Mouse (Mus musculus): ENCODE measurements around the gene Lce1a2. TPM values are rescaled to one million over a fixed set of nuclear protein-coding genes. Genes with fewer than 3 reads are reported as not detected.
A peak's percentile ranks its signal among the peaks of the same experiment; 100 is the strongest.
"Not testable (repeated sequence)": the region's sequence is repeated elsewhere in the genome, so short reads cannot be mapped to it uniquely, and the experiment has no call there.

The Lce1a2 gene
- polyA plus RNA-seq (2015; fragmentation: Nextera tagmentation; extraction: Ambion mirVana) = not detected in 2 replicates

- Histone ChIP-seq H3K27ac (ENCODE audit: low read length) (no peak within 1 kb of the TSS), H3K4me3 (ENCODE audit: low read depth, low read length) (no peak within 1 kb of the TSS), H3K27me3 (replicated peaks; ENCODE audit: insufficient read depth, low read length) (no peaks in the 10 kb centered on the region), H3K9me3 (ENCODE audit: low read length) (no peaks in the 10 kb centered on the region), H3K4me1 (ENCODE audit: insufficient read depth, low read depth, low read length) (no peaks in the 10 kb centered on the region), H3K4me2 (replicated peaks; ENCODE audit: low read depth, low read length) (no peak within 1 kb of the TSS), H3K9ac (replicated peaks; ENCODE audit: low read depth) (no peak within 1 kb of the TSS), H3K36me3 (ENCODE audit: insufficient read depth, low read length) (no peaks in the 10 kb centered on the region)
- DNase-seq (ENCODE audit: low spot score) (no peak), ATAC-seq (no peak)
- TF ChIP-seq EP300 (IDR thresholded peaks at IDR 0.05) (no peak), CTCF (IDR thresholded peaks at IDR 0.05) (no peak)
These were observed at the start of gene Lce1a2 for GRCm38 (mm10) chr3:92670215-92670614. Lce1a2 (minus strand) TSS chr3:92670315.

- no peak overlapping the region for H3K4me3 ChIP-seq (ENCODE audit: low read depth, low read length)
- H3K9me3 ChIP-seq (ENCODE audit: low read length) = no peaks in the 10 kb centered on the region
- DNase-seq (ENCODE audit: low spot score) (no peak), ATAC-seq (no peak)
- no peaks in the 10 kb centered on the region for H3K27me3 ChIP-seq (replicated peaks; ENCODE audit: insufficient read depth, low read length)
- TF ChIP-seq EP300 (IDR thresholded peaks at IDR 0.05) (no peak), CTCF (IDR thresholded peaks at IDR 0.05) (peak; percentile 24; the same call in 1 of the 2 replicates)
- H3K9ac ChIP-seq (replicated peaks; ENCODE audit: low read depth) = no peak overlapping the region
- H3K4me1 ChIP-seq (ENCODE audit: insufficient read depth, low read depth, low read length) = no peaks in the 10 kb centered on the region
- H3K36me3 ChIP-seq (ENCODE audit: insufficient read depth, low read length) = no peaks in the 10 kb centered on the region
- no peak overlapping the region for H3K27ac ChIP-seq (ENCODE audit: low read length)
- H3K4me2 ChIP-seq (replicated peaks; ENCODE audit: low read depth, low read length) = no peak overlapping the region
These were observed 45.0 kb upstream of the Lce1a2 start for GRCm38 (mm10) chr3:92715122-92715521.

DNA sequence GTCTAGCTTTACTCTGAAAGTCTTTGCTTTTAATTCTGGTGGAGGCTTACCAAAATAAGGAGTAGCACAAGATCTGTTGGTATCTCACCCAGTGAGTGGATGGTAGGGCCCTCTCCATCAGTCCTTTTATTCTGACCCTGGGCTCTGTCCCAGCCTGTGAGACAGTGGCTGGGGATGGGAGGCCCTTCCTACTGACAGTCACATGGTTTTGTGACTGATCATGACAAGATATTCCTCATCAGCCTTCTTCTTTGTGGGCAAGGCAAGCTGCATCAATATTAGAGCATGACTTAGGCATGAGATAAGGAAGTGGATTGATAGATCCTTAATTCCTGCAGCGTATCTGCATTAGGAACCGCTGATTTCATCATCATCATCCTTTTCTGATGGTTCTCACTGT, 38.9 kb upstream of the Lce1a2 start, which contains the start of gene Lce1e:
Gene Lce1e (minus strand): TSS at position 101 of the 400 bp plus-strand sequence.
- Histone ChIP-seq H3K27me3 (replicated peaks; ENCODE audit: insufficient read depth, low read length) (no peaks in the 10 kb centered on the region), H3K27ac (ENCODE audit: low read length) (no peak within 1 kb of the TSS), H3K4me2 (replicated peaks; ENCODE audit: low read depth, low read length) (no peak within 1 kb of the TSS), H3K9ac (replicated peaks; ENCODE audit: low read depth) (no peak within 1 kb of the TSS), H3K36me3 (ENCODE audit: insufficient read depth, low read length) (no peaks in the 10 kb centered on the region), H3K4me3 (ENCODE audit: low read depth, low read length) (no peak within 1 kb of the TSS), H3K9me3 (ENCODE audit: low read length) (no peaks in the 10 kb centered on the region), H3K4me1 (ENCODE audit: insufficient read depth, low read depth, low read length) (no peaks in the 10 kb centered on the region)
- no peak for TF ChIP-seq EP300 (IDR thresholded peaks at IDR 0.05)
- DNase-seq (ENCODE audit: low spot score) = no peak
- WGBS = 74% methylated on average over 2 of the region's 2 CpGs
- ATAC-seq = no peak

GRCm38 (mm10) chr3:92694613-92695012, 24.5 kb upstream of the Lce1a2 start:
- no peak for DNase-seq (ENCODE audit: low spot score)
- TF ChIP-seq EP300 (IDR thresholded peaks at IDR 0.05) = no peak
- no peak overlapping the region for H3K27ac ChIP-seq (ENCODE audit: low read length)
- H3K4me3 ChIP-seq (ENCODE audit: low read depth, low read length) = no peak overlapping the region
- H3K9ac ChIP-seq (replicated peaks; ENCODE audit: low read depth) = no peak overlapping the region
- WGBS = 22% methylated on average over 1 of the region's 1 CpGs
- no peak for ATAC-seq
- H3K27me3 ChIP-seq (replicated peaks; ENCODE audit: insufficient read depth, low read length) = no peaks in the 10 kb centered on the region
- no peak overlapping the region for H3K4me2 ChIP-seq (replicated peaks; ENCODE audit: low read depth, low read length)
- H3K9me3 ChIP-seq (ENCODE audit: low read length) = no peaks in the 10 kb centered on the region
- no peaks in the 10 kb centered on the region for H3K4me1 ChIP-seq (ENCODE audit: insufficient read depth, low read depth, low read length)
- no peaks in the 10 kb centered on the region for H3K36me3 ChIP-seq (ENCODE audit: insufficient read depth, low read length)

DNA sequence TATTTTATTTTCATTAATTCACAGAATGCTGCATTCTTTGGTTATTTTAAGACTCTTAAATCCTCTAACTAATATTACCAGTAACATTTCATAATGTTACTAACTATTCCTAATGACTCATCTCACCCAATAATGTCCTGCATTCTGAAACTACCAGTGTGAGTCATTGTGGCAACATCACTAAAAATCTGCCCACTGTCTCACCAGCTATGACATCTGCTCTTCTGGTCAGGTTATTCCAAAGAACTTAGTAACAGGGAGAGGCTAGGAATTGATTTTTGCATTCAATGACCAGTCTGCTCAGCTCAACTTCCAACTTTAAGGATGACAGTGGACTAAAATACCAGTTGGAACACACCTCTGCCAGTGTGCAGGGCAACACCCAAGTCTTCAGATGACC, 21.6 kb upstream of the Lce1a2 start:
- DNase-seq (ENCODE audit: low spot score) (no peak), ATAC-seq (no peak)
- Histone ChIP-seq H3K27ac (ENCODE audit: low read length) (no peak overlapping the region), H3K9ac (replicated peaks; ENCODE audit: low read depth) (no peak overlapping the region), H3K4me3 (ENCODE audit: low read depth, low read length) (no peak overlapping the region), H3K9me3 (ENCODE audit: low read length) (no peaks in the 10 kb centered on the region), H3K27me3 (replicated peaks; ENCODE audit: insufficient read depth, low read length) (no peaks in the 10 kb centered on the region), H3K36me3 (ENCODE audit: insufficient read depth, low read length) (no peaks in the 10 kb centered on the region), H3K4me2 (replicated peaks; ENCODE audit: low read depth, low read length) (no peak overlapping the region), H3K4me1 (ENCODE audit: insufficient read depth, low read depth, low read length) (no peaks in the 10 kb centered on the region)
- TF ChIP-seq CTCF (IDR thresholded peaks at IDR 0.05) = no peak
- TF ChIP-seq EP300 (IDR thresholded peaks at IDR 0.05) = no peak

DNA sequence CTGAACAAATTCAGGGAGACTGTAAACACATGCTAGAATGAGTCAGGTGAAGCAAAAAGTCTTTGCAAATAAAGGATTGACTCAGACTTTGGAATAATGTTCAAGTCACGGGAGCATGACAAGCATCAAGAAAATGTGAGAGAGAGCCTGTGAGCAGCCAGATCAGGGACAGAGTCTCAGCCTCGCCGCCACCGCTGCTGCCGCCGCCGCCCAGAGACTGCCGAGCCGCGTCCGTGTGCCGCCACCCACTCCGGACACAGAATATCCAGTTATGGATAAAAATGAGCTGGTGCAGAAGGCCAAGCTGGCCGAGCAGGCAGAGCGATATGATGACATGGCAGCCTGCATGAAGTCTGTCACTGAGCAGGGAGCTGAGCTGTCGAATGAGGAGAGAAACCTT, 19.0 kb upstream of the Lce1a2 start:
- H3K9ac ChIP-seq (replicated peaks; ENCODE audit: low read depth); DNase-seq (ENCODE audit: low spot score): not testable (repeated sequence)
- WGBS = 50% methylated on average over 16 of the region's 16 CpGs

DNA sequence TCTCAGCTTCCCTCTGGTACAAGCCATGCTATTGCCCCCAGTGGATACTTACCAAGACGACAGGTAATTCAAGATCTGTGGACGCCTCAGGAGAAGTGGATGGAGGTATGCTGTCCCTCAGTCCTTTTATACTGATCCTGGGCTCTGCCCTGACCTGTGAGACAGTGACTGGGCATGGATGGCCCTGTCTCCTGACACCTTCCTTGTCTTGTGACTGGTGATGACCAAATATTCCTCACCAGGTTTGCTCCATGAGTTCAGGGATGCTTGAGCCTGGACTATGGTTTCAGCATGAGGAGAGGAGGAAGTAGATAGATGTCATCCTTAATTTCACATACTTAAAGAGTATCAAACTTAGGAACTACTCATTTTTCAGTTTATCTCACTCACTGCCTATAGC, 17.0 kb upstream of the Lce1a2 start, which contains the start of gene Lce1d:
Gene Lce1d (minus strand): TSS at position 101 of the 400 bp plus-strand sequence.
- no peak for ATAC-seq

More for the DNA sequence above, 19.0 kb upstream of the Lce1a2 start:
- not testable (repeated sequence) for ATAC-seq; H3K4me1 ChIP-seq (ENCODE audit: insufficient read depth, low read depth, low read length); H3K4me2 ChIP-seq (replicated peaks; ENCODE audit: low read depth, low read length); H3K27ac ChIP-seq (ENCODE audit: low read length); H3K27me3 ChIP-seq (replicated peaks; ENCODE audit: insufficient read depth, low read length); H3K9me3 ChIP-seq (ENCODE audit: low read length); H3K4me3 ChIP-seq (ENCODE audit: low read depth, low read length); H3K36me3 ChIP-seq (ENCODE audit: insufficient read depth, low read length)

More for the DNA sequence above, 17.0 kb upstream of the Lce1a2 start, which contains the start of gene Lce1d:
- Histone ChIP-seq H3K9ac (replicated peaks; ENCODE audit: low read depth) (no peak within 1 kb of the TSS), H3K4me2 (replicated peaks; ENCODE audit: low read depth, low read length) (no peak within 1 kb of the TSS), H3K4me1 (ENCODE audit: insufficient read depth, low read depth, low read length) (no peaks in the 10 kb centered on the region), H3K4me3 (ENCODE audit: low read depth, low read length) (no peak within 1 kb of the TSS), H3K36me3 (ENCODE audit: insufficient read depth, low read length) (no peaks in the 10 kb centered on the region), H3K9me3 (ENCODE audit: low read length) (no peaks in the 10 kb centered on the region), H3K27me3 (replicated peaks; ENCODE audit: insufficient read depth, low read length) (no peaks in the 10 kb centered on the region), H3K27ac (ENCODE audit: low read length) (no peak within 1 kb of the TSS)
- no peak for TF ChIP-seq EP300 (IDR thresholded peaks at IDR 0.05)
- no peak for TF ChIP-seq CTCF (IDR thresholded peaks at IDR 0.05)
- no peak for DNase-seq (ENCODE audit: low spot score)
- WGBS = 48% methylated on average over 2 of the region's 2 CpGs

Data from lung, postnatal 0 days (tissue).